Mouse (Mus musculus) G1E (cell line): Measurements from ENCODE around the gene Krtap5-1.

Source experiments
- CTCF ChIP-seq: IDR thresholded peaks from 2 replicates; pipeline ENCODE4 v1.5.1; 2012; ENCODE audit warnings: low read depth, low read length, inconsistent platforms, mixed read lengths
- GATA1 ChIP-seq: IDR thresholded peaks from 2 replicates; pipeline ENCODE4 v1.6.1; 2012; ENCODE audit warnings: borderline replicate concordance, low read length, inconsistent platforms, mixed read lengths
- GATA2 ChIP-seq: IDR thresholded peaks from 2 replicates; pipeline ENCODE4 v1.6.1; 2012; ENCODE audit warnings: low read depth, low read length, inconsistent platforms, borderline replicate concordance
- POLR2AphosphoS5 ChIP-seq: IDR thresholded peaks from 2 replicates; pipeline ENCODE4 v1.6.1; 2012; ENCODE audit warnings: low read depth, low read length, inconsistent platforms; ENCODE audit not compliant: insufficient replicate concordance
- TAL1 ChIP-seq: conservative IDR thresholded peaks from 2 replicates; pipeline ENCODE4 v1.6.1; 2012; ENCODE audit warnings: low read depth, low read length, inconsistent platforms, mixed read lengths

DNA sequence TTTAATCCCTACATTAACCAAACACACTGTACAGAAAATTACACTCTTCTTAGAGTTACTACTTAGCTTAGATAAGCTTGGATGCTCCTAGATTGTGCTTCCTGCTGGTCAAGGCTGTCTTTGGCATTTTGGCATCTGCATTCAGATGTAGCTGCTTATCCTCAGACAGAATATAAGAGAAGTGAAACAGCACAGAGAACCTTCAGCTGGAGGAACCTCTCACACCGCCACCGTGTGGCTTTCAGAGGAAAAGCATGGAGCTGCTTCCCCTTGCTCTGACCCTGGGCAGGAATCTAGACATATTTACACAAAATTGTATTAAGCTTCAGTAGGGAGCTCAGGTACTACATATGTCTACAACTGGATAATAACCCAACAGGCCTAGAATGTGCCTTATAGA is 41.4 kb downstream of the Krtap5-1 start:
- TF ChIP-seq CTCF: no peak
- no peak for TF ChIP-seq TAL1
- TF ChIP-seq GATA1: no peak
- no peak for TF ChIP-seq POLR2AphosphoS5
- no peak for TF ChIP-seq GATA2
